Mouse (Mus musculus) WW6 (cell line): ENCODE results near the gene 4930523C07Rik.

Experiments
- DNase-seq: peaks from one replicate; pipeline ENCODE4 v3.0.0-alpha.2; 2013; ENCODE audit warnings: low read depth, low spot score

Gene 4930523C07Rik

DNA sequence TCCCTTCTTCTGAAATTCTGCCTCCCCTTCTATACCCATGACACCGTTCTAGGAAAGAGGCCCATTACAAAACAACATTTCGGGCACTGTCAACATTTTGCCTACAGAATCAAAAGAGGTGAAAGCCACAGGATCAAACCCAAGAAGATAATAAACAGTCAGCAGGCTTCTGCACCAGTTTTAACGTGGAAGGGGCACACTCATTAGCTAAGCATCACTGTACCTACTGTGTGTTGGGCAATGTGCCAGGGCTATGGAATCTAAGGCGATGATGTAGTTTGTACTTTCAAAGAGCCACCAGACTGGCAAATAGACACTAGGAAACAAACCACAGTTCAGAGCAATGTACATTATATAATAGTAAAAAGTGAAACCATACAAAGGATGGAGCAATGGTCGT is 1.8 kb downstream of the 4930523C07Rik start:
- DNase-seq: no peak

DNA sequence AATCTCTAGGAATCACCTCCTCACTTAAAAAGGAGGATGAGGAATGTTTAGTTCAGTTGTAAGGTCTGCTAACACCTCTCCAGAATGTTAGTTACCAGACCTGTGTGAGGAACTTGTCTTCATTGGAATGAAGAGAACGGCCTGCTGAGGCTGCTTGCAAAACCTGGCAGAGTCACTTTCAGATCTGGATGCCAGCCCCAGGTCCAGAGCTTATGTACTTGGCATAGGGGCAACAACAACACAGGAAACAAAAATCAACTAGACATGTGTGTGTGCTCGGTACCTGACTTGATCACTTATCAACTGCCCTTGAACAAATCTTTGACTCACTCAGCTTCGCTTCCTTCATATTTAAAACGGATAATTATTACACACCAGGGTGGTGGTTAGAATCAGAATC is 2.6 kb downstream of the 4930523C07Rik start:
- DNase-seq: no peak

DNA sequence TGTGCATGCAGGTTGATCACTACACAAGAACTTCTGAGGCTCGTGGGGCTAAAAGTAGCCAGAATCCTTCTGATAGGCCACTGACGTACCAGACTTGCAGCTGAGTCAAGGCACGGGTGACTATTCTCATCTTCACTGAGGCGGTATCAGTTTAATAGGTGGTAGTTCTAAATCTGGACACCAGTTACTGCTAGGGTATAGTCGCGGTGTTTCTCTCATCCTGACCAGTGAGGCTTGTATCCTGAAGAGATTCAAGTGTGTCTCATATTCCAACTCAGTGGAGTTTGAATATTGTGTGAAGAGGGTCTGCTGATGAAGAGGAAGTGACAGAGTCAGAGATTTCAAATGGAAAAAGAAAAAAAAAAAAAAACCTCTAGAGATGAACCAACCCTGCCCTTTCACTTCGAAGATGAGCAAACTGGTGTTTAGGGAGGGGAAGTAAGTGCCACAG is 3.3 kb downstream of the 4930523C07Rik start:
- no peak for DNase-seq

DNA sequence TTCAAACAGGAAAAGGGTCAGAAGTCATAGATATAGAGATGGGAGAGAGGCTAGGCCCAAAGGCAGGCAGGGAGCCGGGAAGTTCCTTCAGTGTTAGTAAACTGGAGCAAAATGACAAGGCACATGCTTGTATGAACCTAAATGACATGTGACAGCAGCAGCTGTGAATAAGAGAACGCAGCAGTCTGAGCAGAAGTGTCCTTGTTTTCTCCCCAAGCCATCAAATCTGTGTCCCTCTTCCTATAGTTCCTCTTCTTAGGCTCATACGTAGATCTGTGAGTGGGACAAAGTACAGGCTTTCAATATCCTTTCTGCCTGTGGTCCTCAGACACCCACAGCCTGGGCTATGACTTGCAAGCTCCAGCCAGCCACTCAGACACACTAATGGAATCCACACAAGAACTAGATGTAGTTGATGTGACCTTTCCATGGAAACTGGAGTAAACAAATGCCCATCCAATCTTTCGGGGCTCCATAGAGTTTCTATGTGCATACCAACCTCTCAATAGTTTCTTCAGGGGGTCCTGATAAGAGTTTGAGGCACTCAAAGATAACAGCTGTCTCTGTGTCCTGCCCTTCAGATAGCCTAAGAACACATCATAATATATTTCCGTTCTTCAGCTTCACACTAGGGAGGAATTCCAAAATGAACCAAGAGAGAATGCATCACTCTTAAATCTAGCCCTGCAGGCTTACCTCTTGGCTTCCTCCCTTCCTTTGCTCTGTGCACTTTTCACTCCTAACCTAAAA is 5.1 kb downstream of the 4930523C07Rik start:
- DNase-seq: no peak

DNA sequence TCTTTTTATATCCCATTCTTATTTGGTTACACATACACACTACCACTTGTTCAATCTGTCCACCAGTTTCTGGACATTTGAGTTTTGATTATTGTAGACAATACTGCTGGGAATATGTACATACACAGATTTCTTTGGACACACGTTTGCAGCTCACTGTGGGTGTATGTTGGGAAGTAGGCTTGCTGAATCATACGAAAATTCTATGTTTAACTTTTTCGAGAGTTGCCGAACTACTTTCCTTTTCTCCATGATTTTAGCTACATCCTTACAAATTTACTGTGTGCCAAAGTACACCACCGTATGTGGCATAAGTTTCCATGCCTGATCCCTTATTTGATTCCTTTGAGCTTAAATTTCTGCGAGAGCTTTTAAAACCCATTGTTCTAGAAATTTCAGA is 6.7 kb downstream of the 4930523C07Rik start:
- DNase-seq: no peak

DNA sequence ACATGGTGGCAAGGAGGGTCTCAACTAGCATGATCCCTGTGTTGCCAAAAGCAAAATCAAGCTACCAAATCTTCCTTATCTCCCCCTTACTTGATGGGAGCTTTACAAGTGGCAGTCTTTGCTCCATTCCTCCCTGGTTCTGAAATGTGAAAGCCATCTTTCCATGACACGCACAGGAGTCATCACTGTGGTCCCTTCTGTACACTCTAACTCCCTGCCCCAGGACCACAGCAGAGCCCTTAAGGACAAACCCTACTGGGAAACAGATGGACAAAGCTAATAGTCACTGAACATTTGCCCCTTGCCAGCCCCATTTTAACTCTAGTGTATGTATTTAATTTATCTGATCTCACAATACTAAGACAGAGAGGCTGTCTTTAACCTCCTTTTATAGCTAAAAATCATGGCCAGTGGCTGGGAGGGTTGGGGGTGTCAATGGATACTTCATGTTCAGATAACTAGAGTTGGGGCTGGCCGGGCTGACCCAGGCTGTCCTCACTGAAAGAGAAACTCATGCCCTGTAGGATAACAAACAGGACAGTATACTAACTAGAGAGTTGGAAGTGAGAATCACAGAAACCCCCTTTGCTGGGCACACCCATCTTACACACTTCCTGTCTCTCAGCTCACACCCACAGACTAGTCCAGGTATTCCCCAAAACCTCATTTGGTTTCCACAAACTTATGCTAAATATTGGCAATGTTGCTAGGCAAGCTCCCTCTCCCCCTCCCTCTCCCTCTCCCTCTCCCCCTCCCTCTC is 8.6 kb downstream of the 4930523C07Rik start:
- no peak for DNase-seq

DNA sequence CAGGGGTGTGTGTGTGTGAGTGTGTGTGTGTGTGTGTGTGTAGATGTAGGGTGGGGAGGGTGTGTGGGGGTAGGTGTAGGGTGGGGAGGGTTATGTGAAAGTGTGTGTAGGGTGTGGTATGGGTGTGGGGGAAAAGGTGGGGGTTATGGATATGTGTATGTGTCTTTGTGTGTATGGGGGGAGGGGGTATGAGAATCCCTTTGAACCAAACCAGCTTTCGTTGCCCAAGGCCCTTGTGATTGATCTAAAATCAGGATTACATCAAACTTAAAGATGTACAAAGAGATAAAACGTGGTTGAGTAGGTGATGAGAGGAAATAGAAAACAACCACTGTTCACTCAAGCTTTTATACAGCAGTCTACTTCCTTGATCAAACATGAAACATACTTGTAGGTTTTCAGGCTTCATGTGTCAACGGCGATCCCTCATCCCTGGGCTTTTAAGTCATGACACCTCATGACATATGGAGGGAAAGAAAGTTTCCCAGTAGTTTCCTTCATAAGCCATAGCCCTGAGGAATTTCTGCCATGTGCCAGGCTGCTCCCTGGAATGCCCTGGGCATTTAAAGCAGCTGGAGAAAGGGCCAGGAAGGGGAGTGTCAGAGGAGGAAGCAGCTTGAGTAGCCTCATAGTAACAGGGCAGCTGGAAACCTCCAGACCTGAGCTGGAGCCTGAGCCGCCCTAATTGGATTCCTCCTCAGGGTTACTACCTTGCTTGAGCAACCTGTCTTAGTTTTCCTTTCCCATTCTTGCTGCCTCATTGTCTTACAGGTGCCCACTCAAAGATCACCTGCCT is 9.5 kb downstream of the 4930523C07Rik start:
- no peak for DNase-seq

DNA sequence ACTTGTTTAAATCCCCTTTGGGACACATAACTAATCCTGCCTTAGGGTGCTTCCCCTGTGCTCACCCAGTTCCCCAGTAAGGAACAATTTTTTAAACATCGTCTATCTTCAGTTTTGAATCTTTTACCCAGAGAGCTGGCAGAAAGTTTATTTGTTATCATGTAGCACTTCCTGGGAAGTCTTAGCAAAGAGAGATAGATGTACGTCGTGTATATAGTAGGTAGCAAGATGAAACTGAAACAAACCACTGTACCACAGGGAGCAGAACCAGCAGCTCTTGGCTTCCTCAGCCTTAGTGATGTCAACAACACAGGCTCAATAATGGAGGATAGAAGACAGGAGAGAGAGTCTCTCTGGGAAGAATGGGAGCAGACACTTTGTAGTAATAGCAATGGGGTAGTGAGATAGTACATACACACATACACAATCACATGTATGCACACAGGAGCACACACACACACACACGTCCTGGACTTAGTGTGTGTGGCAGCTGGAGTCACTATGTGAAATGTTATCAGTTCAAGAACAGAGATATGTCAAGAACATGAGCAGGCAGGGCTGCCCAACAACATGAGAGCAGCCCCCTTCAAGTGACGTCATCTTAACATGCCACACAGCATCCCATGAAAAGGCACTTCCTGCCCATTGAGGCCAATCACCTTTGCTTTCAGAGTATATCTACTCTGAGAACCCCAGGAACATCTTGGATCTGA is 10.3 kb downstream of the 4930523C07Rik start:
- DNase-seq: no peak

DNA sequence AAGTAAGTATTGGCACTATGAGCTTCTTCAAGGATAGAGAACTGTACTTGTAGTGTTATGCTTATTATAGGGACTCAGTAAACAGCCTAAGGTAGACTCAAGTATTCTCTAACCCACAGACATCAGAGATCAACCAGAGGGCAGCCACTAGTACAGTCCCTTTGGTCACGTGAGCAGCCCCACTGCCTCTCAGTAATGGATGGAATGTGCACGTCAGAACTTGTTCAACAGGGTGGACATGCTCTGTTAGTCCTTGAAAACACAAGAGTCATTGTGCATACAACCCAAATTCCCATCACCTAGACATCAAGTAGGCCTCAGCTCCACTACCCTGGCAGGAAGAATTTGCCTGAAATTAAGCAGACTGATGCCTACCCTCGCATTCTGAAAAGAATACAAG is 13.5 kb downstream of the 4930523C07Rik start:
- DNase-seq: no peak

DNA sequence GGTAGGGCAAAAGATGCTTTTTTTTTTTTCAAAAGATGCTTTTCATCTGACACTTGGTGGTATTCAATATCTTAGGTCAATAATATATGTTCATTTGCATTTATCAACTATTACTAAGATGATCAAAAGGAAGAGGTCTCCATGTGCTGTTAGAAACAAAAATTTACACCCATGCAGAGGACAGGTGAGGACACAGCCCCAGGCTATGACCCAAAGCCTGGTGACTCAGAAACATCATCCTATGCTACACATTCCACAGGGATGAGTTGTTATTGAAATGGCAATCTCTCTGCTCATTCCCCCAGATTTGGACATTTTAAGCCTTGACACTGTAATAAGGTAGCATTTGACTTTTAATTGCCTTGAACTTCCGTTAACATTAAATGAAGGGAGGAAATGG is 15.7 kb downstream of the 4930523C07Rik start:
- DNase-seq: no peak

DNA sequence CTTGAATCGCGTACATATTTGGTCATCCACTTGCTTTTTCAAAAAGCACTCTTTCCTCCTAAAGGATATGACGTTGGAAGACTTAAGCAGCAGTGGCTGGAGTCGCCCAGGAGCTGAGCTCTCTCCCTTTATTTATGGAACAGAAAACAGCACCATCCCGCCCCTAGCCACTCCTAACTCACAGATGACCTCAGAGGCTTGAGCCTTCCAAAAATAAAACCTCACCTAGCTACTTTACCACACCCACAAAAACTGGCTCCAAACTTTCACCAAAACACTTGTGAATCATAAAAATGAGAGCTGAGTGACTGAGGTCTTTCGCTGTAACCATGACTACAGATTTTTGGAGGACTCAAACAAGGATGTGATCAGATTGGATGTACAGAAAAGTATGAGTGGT is 16.4 kb downstream of the 4930523C07Rik start:
- DNase-seq: no peak

DNA sequence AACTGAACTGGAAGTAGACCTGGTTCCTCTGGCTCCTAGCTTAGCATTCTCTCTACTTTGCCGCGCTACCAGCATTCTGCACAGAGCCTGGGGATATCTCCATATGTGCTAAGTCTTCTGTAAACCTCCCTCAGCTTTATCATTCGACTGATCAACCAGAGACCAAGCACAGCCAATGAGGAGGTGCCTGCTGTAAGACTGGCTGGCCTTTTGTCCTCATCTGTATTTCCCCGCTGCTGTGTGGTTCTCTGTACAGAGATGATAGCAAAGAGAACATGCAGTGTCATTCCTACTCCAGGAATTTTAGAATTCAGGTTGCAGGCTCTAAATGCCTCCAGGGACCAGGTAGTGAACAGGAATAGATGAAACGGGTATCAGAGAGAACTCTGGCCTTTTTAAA is 17.1 kb downstream of the 4930523C07Rik start:
- no peak for DNase-seq

DNA sequence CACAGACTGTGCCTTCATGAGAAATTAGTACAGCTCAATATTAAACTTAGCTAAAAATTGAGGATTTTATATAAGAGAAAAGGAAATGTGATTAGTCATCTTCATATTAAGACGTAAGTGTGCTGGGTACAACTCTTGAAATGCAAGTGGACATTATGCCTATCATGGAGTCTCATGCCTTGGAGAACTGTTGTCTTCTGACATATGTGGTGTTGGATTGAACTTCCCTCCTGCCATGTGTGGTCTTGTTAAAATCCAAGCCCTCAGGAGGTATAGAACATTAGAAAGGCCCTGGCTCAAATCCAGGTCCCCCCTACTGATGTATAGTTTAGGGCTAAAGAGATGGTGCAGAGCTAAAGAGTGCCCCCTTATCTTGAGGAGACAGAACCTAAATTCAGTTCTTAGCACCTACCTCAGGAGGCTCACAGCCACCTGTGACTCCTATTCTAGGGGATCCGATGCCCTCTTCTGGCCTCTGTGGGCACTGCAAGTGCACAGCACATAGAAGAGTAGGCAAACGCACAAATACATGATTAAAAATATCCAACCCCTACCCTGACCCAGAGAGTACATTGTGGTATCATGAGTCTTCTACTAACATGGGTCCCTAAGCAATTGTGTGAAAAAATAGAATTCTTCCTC is 17.7 kb downstream of the 4930523C07Rik start:
- no peak for DNase-seq

DNA sequence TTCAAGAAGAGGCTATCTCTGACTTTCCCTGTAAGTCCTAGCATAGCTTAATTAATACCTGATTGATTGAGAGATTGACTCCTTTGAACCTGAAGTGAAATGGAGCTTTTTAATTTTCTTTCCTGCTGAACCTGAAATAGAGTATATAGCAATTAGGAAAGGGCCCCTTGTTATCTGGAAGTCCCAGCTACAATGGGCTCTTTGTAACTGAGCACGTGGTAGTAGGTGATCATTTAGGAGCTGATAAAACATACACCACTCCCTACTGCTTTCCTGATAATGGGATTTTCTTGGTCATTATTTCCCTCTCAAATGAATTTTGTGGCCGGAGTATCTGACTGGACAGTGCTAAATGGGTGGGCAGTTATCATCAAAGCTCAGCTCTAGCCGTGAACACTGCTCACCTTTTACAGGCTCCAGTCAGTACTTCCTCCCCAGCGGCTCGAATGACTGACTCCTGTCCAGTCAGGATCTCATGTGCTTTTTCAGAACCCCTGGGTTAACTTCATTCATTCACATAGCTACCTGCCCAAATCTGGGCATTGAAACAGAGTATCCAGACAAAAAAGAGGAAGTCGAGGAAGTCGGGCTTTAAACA is 20.5 kb downstream of the 4930523C07Rik start:
- DNase-seq: no peak

DNA sequence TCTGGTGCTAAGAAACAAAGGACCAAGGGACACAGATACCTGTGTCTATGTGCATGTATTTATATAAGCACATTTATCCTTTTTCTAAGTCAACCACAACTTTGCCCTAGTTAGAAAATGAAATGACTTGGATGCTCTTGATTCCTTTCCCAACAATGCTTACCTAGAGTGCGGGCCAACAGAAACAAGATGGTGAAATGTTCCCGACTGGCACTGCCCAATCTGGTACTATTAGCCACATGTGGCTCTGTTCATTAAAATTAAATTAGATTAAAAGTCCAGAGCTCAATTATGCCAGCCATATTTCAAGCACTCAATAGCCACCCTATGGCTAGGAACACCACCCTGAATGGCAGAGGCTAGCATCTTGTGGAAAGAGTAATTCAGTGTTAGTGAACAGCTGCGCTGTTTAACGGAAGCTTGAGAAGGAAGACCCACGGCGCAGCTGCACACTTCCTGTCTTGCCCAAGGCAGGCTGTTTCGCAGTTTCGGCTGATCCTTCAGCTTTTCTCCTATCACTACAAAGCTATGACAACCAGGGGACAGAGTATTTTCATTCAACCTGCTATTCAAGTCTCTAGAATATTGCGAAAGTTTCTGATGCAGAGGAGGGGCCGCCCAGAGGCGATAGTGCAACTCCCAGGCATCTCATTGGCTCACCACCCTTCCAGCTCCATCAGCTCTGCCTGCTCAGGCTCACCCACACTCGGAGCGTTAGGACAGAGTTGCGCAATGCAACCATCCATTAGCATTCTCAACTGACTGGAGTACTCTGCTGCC is 34.9 kb downstream of the 4930523C07Rik start:
- DNase-seq: no peak

DNA sequence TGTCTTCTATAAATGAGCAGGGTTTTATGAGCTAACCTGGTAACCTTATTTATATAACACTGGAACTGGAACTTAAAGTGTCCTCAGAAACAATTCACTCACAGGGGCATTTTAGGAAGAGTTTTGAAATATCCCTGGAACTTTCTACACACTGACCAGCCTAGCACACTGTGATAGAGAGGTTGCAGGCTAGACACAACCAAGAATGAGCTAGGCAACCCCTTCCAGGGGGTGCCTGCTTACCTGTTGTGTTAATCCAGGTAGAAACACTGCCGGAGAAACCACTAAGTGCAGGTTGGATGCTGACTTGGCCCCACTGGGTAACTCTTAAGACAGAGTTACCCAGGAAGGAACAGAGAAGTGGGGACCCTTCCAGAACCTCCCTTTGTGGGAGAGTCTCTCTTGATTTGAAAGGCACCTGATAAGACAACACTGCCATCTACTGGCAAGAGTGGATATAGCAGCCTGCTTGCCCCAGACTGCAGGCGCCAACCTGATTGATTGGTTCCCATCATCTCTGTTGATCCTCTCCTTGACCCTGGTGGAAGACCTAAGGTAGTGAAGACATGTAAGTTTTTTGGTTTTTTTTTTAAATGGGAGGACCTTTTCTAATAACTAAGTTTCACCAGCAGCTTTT is 36.7 kb downstream of the 4930523C07Rik start:
- peak; percentile 63 for DNase-seq

DNA sequence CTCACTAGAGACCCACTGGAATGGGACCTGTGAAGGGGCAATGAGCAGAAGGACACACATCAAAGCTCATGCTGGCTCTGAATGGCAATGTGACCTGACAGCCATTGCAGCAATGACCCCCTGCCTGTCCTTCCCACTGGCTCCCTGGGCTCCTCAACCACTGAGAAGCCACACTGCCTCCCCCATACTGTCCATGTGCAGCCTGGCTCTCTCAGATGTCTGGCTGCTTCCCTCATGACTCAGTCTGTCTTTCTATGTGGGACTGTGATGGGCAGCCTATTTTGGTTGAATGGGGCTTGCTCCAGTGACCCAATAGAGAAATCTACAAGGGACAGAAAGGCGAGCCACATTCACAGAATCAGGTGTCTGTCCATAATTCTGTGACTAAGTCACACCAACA is 38.5 kb downstream of the 4930523C07Rik start:
- DNase-seq: no peak

DNA sequence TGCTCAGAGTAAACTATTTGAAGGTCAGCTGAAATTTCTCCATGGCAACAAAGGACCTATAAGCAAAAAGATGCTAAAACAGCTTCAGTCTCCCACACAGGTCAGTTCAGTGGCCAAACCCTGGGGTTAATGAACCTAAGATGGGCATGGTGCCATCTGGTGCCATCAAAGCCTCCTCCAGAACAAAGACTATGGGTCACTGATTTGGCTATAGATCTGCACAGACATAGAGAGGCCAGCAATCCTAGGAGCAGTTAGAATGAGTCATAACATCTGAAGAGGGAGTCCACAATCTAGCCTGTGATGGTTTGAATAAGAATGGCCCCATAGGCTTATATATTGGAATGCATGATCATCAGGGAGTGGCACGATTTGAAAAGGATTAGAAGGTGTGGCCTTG is 40.1 kb downstream of the 4930523C07Rik start:
- DNase-seq: no peak

DNA sequence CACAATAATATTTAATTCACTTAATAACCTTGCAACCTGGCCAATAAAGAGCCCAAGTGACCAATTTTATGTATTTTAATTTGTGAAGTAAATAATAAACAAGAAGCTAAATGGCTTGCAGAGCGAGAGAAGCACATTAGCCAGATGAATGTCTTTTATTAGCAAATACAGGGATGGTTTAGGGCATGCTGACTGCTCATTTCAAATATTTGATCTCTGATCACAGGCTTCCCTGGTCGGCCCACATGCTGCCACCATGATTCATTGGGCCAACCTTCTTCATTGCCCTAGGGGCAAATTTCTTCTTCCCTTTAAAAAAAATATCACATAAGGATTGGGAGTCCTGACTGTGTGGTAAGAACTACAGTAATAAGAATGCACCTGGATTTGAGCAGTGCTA is 42.5 kb downstream of the 4930523C07Rik start:
- no peak for DNase-seq
